Mouse (Mus musculus) embryonic facial prominence, embryonic 10.5 days (tissue): ENCODE measurements around the gene Nek10. TPM values are rescaled to one million over a fixed set of nuclear protein-coding genes. Genes with fewer than 3 reads are reported as not detected.
"Not testable (repeated sequence)": the region's sequence is repeated elsewhere in the genome, so short reads cannot be mapped to it uniquely, and the experiment has no call there.

Source experiments
- DNase-seq: peaks from one replicate; pipeline ENCODE4 v3.0.0-alpha.2; 2017; ENCODE audit warnings: low spot score
- H3K27ac ChIP-seq: fragments of 300-500 bp; sonication (generic); replicated peaks from 2 replicates; pipeline ENCODE4 v1.5.1; 2016; ENCODE audit warnings: mild to moderate bottlenecking
- H3K27me3 ChIP-seq: fragments of 300-500 bp; sonication (generic); replicated peaks from 2 replicates; pipeline ENCODE4 v1.6.1; 2016; ENCODE audit warnings: low read depth, mild to moderate bottlenecking; ENCODE audit not compliant: poor library complexity, severe bottlenecking
- H3K36me3 ChIP-seq: fragments of 300-500 bp; sonication (generic); replicated peaks from 2 replicates; pipeline ENCODE4 v1.6.1; 2016; ENCODE audit warnings: mild to moderate bottlenecking, moderate library complexity
- H3K4me1 ChIP-seq: fragments of 300-500 bp; sonication (generic); 2 replicates; pipeline ENCODE4 v1.6.1; 2016
- H3K4me3 ChIP-seq: fragments of 300-500 bp; sonication (generic); 2 replicates; pipeline ENCODE4 v1.5.1; 2016; ENCODE audit warnings: mild to moderate bottlenecking, moderate library complexity
- H3K9me3 ChIP-seq: fragments of 300-500 bp; sonication (generic); 2 replicates; pipeline ENCODE4 v1.6.1; 2016; ENCODE audit warnings: mild to moderate bottlenecking
- WGBS: fragments of 180-500 bp; shearing (Covaris S2); methylation state at CpG from one replicate; pipeline ENCODE4 v1.1.7; 2016; 5-methylcytosine and 5-hydroxymethylcytosine counted together
- polyA plus RNA-seq: library from polyadenylated mRNA; unstranded; fragments of >200 nt; fragmentation: Nextera tagmentation; extraction: Ambion mirVana; gene quantifications from 2 replicates; pipeline ENCODE4 v1.2.1, GENCODE M21; 2016

Gene Nek10
- polyA plus RNA-seq, 1 experiment from 2014 or later, result not detected

DNA sequence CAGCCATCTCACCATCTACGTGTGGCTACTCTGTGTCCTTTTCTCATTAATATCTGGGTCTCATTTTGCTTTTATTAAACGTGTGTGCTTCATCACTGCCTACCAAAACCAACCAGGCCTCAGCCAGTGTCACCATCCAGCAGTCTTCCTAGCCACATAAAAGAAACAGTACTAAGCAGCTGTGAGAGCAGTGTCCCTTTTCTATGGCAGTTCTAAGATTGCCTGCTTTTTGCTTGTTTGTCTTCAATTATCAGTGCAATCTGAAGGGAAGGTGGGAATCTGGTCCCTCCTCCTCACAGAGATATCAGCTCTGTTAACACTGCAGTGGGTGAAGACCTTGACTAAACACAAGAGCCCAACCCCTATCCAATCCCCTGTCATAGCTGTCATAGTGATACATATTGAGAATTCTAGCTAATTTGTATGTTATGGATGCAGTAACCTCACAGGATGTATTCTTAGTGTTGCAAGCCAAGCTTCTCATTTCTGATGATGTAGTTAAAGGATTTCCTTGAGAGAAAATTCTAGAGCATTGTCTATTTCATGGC, 157.3 kb downstream of the Nek10 start:
- Histone ChIP-seq H3K36me3 (no peaks in the 10 kb centered on the region), H3K27ac (no peak overlapping the region)
- WGBS, result 87% methylated on average over 2 of the region's 2 CpGs

DNA sequence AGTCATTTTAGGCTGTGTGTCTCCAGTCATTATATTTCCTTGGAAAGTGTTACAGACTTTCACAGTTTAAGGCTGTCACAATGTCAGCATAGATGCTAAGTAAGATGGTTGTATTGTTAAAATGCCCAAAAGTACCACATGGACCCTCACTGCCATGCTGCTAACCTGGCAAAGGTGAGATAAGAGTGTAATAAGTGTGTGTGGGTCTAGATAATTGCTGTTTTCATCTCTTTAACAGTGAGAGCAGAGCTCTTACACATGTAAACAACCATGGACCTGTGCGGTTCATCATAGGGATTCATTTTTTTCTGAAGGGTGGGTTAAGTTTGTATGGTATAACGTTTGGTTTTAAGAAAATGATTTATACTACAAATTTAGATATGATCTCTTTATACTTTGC, 167.4 kb downstream of the Nek10 start:
- Histone ChIP-seq H3K4me3 (no peak overlapping the region), H3K27me3 (no peaks in the 10 kb centered on the region), H3K27ac (no peak overlapping the region), H3K4me1 (no peaks in the 10 kb centered on the region), H3K9me3 (no peaks in the 10 kb centered on the region), H3K36me3 (no peaks in the 10 kb centered on the region)
- no peak for DNase-seq
- 77% methylated on average over 2 of the region's 2 CpGs for WGBS

More for the DNA sequence above, 157.3 kb downstream of the Nek10 start:
- Histone ChIP-seq H3K27me3 (no peaks in the 10 kb centered on the region), H3K4me3 (no peak overlapping the region), H3K4me1 (no peaks in the 10 kb centered on the region), H3K9me3 (no peaks in the 10 kb centered on the region)
- DNase-seq, result no peak

DNA sequence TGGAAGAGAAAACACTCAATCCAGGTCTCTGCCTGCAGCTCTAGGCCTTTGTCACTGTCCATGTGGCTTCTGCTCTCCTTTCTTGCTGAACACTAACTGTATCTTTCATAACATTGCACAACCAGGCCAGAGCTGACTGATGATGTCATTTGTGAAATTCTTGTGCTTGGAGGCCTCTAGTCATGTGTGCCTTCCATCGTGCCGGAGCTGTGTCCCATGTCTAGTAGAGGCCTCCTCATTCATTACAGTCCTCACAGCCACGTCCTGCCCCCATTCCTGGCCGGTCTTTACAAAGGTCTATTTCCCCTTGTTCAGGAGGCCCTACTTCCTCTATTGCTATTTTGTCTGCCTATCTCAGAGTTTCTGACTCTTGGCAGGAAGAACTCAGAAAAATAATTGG, 167.8 kb downstream of the Nek10 start:
- no peak for DNase-seq
- Histone ChIP-seq H3K27ac (no peak overlapping the region), H3K36me3 (no peaks in the 10 kb centered on the region), H3K4me3 (no peak overlapping the region), H3K9me3 (no peaks in the 10 kb centered on the region), H3K4me1 (no peaks in the 10 kb centered on the region), H3K27me3 (no peaks in the 10 kb centered on the region)
- 74% methylated on average over 4 of the region's 4 CpGs for WGBS

DNA sequence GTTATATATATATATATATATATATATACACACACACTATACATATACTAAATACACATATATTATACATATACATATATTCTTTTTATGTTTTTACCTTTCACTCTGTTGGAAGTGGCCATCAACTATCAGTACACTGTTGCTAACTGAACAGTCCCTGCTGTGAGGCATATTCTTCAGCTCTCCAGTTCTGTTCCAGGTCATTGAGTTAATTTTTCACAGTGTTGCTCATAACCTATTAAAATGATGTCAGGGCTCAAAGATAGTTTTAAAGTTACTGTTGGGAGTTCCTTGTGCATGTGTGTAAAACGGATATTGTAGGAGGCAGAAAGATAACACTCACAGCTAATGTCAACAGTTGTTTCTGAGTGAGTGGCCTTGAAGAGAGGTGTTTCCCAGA, 170.9 kb downstream of the Nek10 start:
- H3K27me3 ChIP-seq, result no peaks in the 10 kb centered on the region
- WGBS, result 68% methylated on average over 1 of the region's 1 CpGs
- H3K9me3 ChIP-seq, result no peaks in the 10 kb centered on the region
- no peaks in the 10 kb centered on the region for H3K36me3 ChIP-seq
- no peaks in the 10 kb centered on the region for H3K4me1 ChIP-seq
- H3K27ac ChIP-seq, result no peak overlapping the region
- no peak overlapping the region for H3K4me3 ChIP-seq
- DNase-seq, result no peak

DNA sequence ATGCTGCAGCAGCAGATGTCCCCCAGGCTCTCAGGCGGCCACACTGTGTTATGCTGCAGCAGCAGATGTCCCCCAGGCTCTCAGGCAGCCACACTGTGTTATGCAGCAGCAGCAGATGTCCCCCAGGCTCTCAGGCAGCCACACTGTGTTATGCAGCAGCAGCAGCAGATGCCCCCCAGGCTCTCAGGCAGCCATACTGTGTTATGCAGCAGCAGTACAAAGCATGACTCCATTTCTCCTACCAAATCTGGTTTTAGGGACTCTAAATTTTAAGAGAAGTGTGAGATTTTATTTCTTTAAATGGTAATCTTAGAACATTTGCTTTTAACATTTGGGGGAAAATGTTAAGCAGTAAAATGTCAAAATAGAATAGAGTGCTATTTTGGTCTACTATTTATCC, 180.9 kb downstream of the Nek10 start:
- DNase-seq, H3K4me3 ChIP-seq: not testable (repeated sequence)
- whole genome bisulfite sequencing, result 17% methylated on average over 1 of the region's 1 CpGs

DNA sequence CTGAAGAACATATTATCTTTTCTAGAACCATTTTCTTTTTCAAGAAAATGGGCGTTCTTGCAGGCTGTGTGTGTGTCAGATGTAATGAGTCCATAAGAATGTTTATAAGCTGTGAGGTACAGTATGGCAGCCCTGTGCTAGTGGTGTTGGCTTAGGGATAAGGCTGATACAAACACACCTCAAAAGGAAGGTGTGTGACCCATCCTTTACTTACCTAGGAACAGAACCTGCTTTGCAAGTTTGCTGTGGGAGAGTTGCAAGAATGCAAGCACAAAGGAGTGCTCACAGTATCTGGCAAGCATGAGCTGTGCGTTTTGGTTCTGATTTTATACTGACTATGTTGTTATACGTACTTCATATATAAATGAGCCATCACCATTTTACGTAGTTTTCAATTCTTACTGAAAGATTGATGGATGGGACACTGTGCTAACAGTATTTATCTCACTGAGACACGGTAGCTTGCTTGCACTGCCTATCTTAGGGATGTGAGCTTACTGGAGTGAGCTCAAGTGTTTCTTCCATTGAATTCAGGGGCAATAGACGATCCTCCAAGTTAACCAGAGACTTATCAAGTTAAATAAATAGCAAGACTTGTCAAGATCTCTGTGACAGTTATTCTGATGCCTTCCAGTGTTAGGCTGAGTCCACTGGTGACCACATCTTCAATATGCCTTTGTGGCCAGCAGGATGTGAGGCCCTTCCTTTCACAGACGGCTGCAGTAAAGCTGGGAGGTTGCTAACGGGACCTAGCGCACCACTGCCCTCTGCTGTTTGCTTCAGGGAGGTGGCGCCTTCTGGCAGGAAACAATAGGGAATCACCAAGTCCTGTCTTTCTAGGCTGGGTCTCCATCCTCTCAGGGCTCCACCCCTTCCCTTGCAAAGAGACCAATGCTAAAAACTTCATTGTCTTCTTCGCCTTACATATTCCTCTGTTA, 181.8 kb downstream of the Nek10 start:
- peak; percentile 84 for DNase-seq
- H3K27me3 ChIP-seq, result no peaks in the 10 kb centered on the region
- WGBS, result 43% methylated on average over 11 of the region's 11 CpGs
- H3K9me3 ChIP-seq, result no peaks in the 10 kb centered on the region
- H3K27ac ChIP-seq, result no peak overlapping the region; the same call in 1 of the 2 replicates
- H3K4me1 ChIP-seq, result no peaks in the 10 kb centered on the region
- no peak overlapping the region for H3K4me3 ChIP-seq
- no peaks in the 10 kb centered on the region for H3K36me3 ChIP-seq

More for the DNA sequence above, 180.9 kb downstream of the Nek10 start:
- H3K27me3 ChIP-seq, H3K27ac ChIP-seq, H3K36me3 ChIP-seq, H3K9me3 ChIP-seq, H3K4me1 ChIP-seq: not testable (repeated sequence)

DNA sequence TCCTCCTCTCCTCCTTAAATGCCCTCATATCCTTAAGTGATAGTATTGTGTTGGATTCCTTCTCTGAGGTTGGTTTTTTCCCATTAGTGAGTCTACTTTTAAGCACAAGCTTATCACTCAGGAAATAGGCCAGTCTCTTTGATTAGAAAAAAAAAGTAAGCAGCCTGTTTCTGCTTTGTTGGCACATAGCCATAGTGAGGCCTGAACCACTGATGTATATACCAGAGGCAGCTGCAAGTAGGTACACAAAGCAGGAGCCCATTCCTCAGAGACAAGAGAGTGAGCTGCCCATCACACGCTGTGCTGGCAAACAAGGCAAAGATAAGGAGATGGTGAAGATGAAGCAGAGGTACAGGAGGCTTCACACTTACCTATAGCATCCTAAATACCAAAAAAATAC, 184.2 kb downstream of the Nek10 start:
- DNase-seq, result no peak
- Histone ChIP-seq H3K9me3 (no peaks in the 10 kb centered on the region), H3K4me3 (no peak overlapping the region), H3K27me3 (no peaks in the 10 kb centered on the region), H3K4me1 (no peaks in the 10 kb centered on the region), H3K27ac (no peak overlapping the region), H3K36me3 (no peaks in the 10 kb centered on the region)
- 66% methylated on average over 1 of the region's 1 CpGs for WGBS

DNA sequence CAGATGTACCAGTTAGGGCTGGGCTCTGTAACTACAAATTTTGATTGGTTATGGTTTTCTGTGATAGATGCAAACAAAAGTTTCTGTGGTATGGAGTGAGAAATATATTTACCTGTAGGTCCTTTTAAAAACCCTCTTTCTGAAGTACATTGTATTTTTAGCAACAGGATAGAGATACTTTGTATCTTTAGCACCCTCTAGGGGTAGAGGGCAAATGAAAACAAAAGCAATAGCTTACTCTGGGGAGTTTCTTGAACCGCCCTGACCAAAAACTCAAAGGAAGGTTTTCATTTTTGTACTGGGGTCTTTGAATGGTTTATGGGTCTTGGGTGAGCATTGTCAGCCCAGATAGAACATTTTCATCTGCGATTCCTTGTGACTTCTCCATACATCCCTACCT, 188.4 kb downstream of the Nek10 start:
- Histone ChIP-seq H3K4me3 (no peak overlapping the region), H3K9me3 (no peaks in the 10 kb centered on the region), H3K27me3 (no peaks in the 10 kb centered on the region), H3K36me3 (no peaks in the 10 kb centered on the region), H3K4me1 (no peaks in the 10 kb centered on the region), H3K27ac (no peak overlapping the region)
- DNase-seq, result no peak
- WGBS, result 86% methylated on average over 2 of the region's 2 CpGs

DNA sequence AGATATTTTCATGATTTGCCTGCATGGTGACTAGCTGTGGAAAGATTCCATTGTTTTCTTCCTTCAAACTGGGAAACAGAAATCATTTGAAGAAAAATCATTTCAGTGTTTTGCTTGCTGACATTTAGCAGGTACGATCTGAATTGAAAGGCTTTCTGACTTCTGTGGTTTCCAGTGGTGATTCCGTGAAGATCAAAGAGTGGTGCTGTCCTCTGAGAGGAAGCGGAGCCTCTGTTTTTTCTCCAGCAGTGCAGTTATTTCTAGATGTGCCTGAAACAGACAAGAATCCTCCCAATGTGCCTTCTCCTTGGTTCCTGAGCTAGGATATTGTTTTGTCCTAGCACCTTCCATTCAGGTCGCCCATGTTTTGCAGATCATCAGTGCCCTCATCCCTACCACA, 208.2 kb downstream of the Nek10 start:
- WGBS, result 79% methylated on average over 4 of the region's 4 CpGs
- Histone ChIP-seq H3K36me3 (no peaks in the 10 kb centered on the region), H3K4me1 (no peaks in the 10 kb centered on the region), H3K27ac (no peak overlapping the region), H3K4me3 (no peak overlapping the region), H3K9me3 (no peaks in the 10 kb centered on the region), H3K27me3 (no peaks in the 10 kb centered on the region)
- DNase-seq, result no peak

DNA sequence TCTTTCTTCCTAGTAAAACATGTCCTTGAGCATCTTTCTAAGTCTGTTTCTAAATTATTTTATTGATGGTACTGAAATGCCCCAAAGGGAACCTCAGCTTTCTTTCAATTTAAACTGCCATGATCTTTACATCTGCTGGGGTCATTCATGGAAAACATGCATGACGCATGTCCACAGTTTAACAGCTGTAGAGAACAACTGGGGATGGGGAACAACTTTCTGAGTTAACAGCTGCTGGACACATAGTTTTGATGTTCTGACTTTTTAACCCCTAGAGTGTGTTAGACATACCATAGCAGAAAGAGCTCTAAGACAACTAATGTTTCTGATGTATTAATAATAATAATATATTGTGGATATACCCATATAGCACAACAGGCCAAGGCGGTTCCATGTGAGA, 211.6 kb downstream of the Nek10 start:
- Histone ChIP-seq H3K36me3 (no peaks in the 10 kb centered on the region), H3K27ac (no peak overlapping the region), H3K27me3 (no peaks in the 10 kb centered on the region), H3K4me1 (no peaks in the 10 kb centered on the region), H3K9me3 (0 out of 2 replicates have a peak, but pooled peaks cover 6% of the 10 kb centered on the region), H3K4me3 (no peak overlapping the region)
- 81% methylated on average over 2 of the region's 2 CpGs for WGBS
- no peak for DNase-seq

DNA sequence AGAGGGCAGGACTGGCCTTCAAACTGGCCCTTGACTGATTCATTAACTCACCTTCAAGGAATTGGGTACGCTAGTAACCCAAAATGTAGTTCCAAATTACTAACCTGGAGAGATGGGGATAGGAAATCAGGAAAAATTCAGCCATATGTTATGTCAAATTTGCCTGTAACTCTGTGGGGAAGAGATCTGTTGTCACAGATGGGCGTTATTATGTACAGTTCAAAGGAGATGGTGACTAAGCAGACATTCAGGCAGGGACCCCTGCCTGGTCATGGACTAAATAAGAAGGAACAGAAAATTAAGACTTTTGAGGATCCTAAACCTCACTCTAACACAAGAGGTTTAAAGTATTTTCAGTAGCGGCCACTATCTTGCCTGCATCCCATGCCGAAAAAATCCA, 227.4 kb downstream of the Nek10 start:
- not testable (repeated sequence) for H3K4me1 ChIP-seq, H3K4me3 ChIP-seq, H3K36me3 ChIP-seq, DNase-seq, H3K27ac ChIP-seq, H3K27me3 ChIP-seq
- WGBS, result 92% methylated on average over 4 of the region's 4 CpGs
- peaks cover 12% of the 10 kb centered on the region; the same call in 1 of the 2 replicates for H3K9me3 ChIP-seq

DNA sequence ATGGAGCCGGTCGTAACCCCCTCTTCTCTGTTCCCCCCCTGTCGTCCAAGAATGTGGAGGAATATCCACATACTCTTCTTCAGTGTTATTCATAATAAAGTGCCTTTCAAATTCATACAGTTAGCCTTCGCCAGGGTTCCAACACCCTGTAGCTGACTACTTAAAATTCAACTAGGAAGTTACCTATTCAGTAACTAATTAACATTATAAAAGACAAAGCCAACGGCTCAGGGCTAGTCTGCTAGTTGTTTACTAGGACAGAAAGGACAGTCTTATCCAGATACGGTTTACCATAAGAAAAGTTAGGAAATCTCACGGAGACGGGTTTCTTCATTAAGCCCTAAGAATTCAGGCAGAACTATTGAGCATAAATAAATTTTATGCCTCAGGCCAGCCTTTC, 231.4 kb downstream of the Nek10 start:
- 89% methylated on average over 8 of the region's 8 CpGs for WGBS
- not testable (repeated sequence) for H3K4me1 ChIP-seq, H3K4me3 ChIP-seq, H3K9me3 ChIP-seq, H3K27ac ChIP-seq, DNase-seq, H3K27me3 ChIP-seq, H3K36me3 ChIP-seq

DNA sequence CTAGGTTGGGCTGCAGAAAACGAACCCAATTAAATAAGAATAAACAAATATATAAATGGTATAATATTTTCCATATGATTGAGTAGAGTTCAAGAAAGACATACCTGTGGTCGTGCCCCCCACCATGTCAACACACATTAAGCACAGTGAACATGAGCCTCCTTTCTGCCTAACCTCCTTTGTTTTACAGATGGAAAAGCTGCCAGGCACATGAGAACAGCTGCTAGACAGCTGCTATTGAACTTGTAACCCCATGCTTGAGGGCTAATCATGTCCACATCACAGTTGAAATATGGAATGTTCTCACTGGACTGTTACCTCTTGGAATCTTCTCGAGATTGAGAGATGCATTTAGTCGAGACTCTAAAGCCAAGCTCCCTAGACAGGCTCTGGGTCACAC, 245.0 kb downstream of the Nek10 start:
- no peak overlapping the region for H3K27ac ChIP-seq
- DNase-seq, result no peak
- H3K36me3 ChIP-seq, result no peaks in the 10 kb centered on the region
- no peak overlapping the region for H3K4me3 ChIP-seq
- H3K27me3 ChIP-seq, result no peaks in the 10 kb centered on the region
- no peaks in the 10 kb centered on the region for H3K9me3 ChIP-seq
- WGBS, result 62% methylated on average over 4 of the region's 4 CpGs
- peaks cover 5% of the 10 kb centered on the region; the same call in 1 of the 2 replicates for H3K4me1 ChIP-seq
